Mouse (Mus musculus) forebrain, embryonic 11.5 days (tissue): ENCODE results near the gene Syt16. TPM values are rescaled to one million over a fixed set of nuclear protein-coding genes. Genes with fewer than 3 reads are reported as not detected.
A peak's percentile ranks its signal among the peaks of the same experiment; 100 is the strongest.

ENCODE experiments used
- ATAC-seq: fragments of 200-750 bp; cut with Nextera tagmentation; replicated peaks from 2 replicates; pipeline ENCODE4 v1.8.0; 2017; ENCODE audit warnings: moderate TSS enrichment; ENCODE audit not compliant: low FRiP score
- DNase-seq: peaks from one replicate; pipeline ENCODE4 v3.0.0-alpha.2; 2017; ENCODE audit warnings: low spot score
- H3K27ac ChIP-seq: fragments of 300-500 bp; sonication (generic); 2 replicates; pipeline ENCODE4 v1.5.1; 2014; ENCODE audit warnings: low read depth, low read length
- H3K27me3 ChIP-seq: fragments of 300-500 bp; sonication (generic); 2 replicates; pipeline ENCODE4 v1.6.1; 2014; ENCODE audit warnings: mild to moderate bottlenecking, low read length, mixed read lengths; ENCODE audit not compliant: control insufficient read depth, insufficient read depth
- H3K36me3 ChIP-seq: fragments of 300-500 bp; sonication (generic); 2 replicates; pipeline ENCODE4 v1.6.1; 2014; ENCODE audit warnings: mild to moderate bottlenecking, low read length, moderate library complexity, mixed read lengths; ENCODE audit not compliant: control insufficient read depth, insufficient read depth
- H3K4me1 ChIP-seq: fragments of 300-500 bp; sonication (generic); replicated peaks from 2 replicates; pipeline ENCODE4 v1.6.1; 2014; ENCODE audit warnings: low read length, mixed read lengths; ENCODE audit not compliant: control insufficient read depth, insufficient read depth
- H3K4me2 ChIP-seq: fragments of 300-500 bp; sonication (generic); 2 replicates; pipeline ENCODE4 v1.6.1; 2014; ENCODE audit warnings: low read depth, mild to moderate bottlenecking, low read length, moderate library complexity, mixed read lengths; ENCODE audit not compliant: severe bottlenecking
- H3K4me3 ChIP-seq: fragments of 300-500 bp; sonication (generic); 2 replicates; pipeline ENCODE4 v1.5.1; 2014; ENCODE audit warnings: low read depth, low read length
- H3K9ac ChIP-seq: fragments of 300-500 bp; sonication (generic); 2 replicates; pipeline ENCODE4 v1.6.1; 2014; ENCODE audit warnings: low read length
- H3K9me3 ChIP-seq: fragments of 300-500 bp; sonication (generic); 2 replicates; pipeline ENCODE4 v1.6.1; 2016; ENCODE audit warnings: low read length, mixed read lengths; ENCODE audit not compliant: control insufficient read depth
- WGBS: fragments of 180-500 bp; shearing (Covaris S2); extraction: QIAGEN DNeasy Blood & Tissue Kit; methylation state at CpG from one replicate; pipeline ENCODE4 v1.1.7; 2014; 5-methylcytosine and 5-hydroxymethylcytosine counted together
- polyA plus RNA-seq: library from polyadenylated mRNA; unstranded; fragments of >200 nt; fragmentation: Nextera tagmentation; extraction: Ambion mirVana; gene quantifications from 2 replicates; pipeline ENCODE4 v1.2.1, GENCODE M21; 2014

The Syt16 gene
- 4.8 and 4.9 TPM in 2 replicates for polyA plus RNA-seq

DNA sequence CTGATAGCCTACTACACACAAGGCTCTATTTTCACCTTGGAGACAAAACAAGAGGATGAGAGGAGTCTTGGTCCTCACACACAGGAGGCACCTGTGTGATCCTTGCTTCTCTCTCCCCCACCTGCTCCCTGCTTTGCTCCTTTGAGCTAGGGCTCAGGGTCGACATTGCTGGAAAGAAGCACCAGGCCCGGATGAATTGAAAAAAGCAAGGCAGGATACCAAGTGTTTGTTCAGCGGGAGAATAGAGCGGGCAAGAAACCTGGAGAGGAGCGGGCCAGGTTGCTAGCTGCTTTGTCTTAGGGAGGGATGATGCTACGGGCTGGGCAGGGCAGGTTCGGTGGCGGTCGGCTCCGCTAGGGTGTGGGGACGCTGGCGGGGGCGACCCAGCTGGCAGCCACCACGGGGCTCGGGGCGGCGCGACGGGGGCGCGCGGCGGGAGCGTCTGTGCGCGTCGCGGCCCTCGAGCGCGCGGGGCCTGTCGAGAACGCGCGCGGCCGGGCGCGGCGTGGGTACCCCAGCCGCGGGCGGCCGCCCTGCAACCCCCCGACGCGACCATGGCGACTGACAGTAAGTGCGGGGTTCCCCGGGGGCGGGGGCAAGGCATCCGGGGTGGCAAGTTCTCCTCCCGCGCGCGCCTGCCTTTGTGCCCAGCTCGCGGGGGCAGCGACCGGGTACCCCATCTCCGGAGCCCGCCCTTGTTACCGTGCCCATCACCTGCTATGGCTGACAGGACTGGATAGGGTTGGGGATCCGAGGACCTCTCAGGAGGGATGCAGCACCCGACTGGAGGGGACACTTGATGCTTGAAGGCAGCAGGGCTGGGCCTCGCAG is at the start of gene Syt16:
Gene Syt16 (plus strand): TSS at position 365 of the 831 bp plus-strand sequence.
- under 1% methylated on average over 30 of the region's 67 CpGs for WGBS
- no peaks in the 10 kb centered on the region for H3K9me3 ChIP-seq
- H3K9ac ChIP-seq: peak within 1 kb of the TSS; percentile 69
- 0 out of 2 replicates have a peak, but pooled peaks cover 3% of the 10 kb centered on the region for H3K4me1 ChIP-seq
- ATAC-seq (peak; percentile 74), DNase-seq (peak; percentile 71)
- peak within 1 kb of the TSS; percentile 82 for H3K4me2 ChIP-seq
- peak within 1 kb of the TSS; percentile 54 for H3K4me3 ChIP-seq
- H3K36me3 ChIP-seq: no peaks in the 10 kb centered on the region
- no peak within 1 kb of the TSS for H3K27ac ChIP-seq
- H3K27me3 ChIP-seq: peaks cover 8% of the 10 kb centered on the region; the same call in 1 of the 2 replicates

DNA sequence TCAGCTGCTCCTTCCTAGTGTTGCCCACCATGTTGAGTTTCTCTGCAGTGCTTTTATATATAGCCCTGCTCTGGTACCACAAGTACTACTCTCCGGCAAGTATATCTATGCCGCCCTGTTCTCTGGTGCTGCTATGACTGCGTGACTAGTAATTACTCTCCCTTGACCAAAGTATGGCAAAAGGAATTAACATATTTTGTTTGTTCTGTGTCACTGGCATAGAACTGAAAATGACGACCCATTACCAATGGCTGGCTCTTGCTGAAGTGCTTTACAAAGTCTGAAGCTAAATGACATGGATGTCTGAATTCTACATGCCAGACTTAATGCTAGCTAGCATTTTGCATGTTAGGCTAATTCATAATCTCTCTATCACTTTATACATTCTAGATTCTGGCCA is 49.0 kb upstream of the Syt16 start:
- H3K9ac ChIP-seq: no peak overlapping the region
- no peaks in the 10 kb centered on the region; the same call in 1 of the 2 replicates for H3K27me3 ChIP-seq
- no peak for DNase-seq
- no peak overlapping the region for H3K4me3 ChIP-seq
- H3K27ac ChIP-seq: no peak overlapping the region
- H3K4me1 ChIP-seq: peaks cover 7% of the 10 kb centered on the region; the same call in 1 of the 2 replicates
- no peak overlapping the region for H3K4me2 ChIP-seq
- H3K36me3 ChIP-seq: peaks cover 2% of the 10 kb centered on the region; the same call in 1 of the 2 replicates
- ATAC-seq: no peak
- WGBS: 88% methylated on average over 4 of the region's 4 CpGs
- no peaks in the 10 kb centered on the region for H3K9me3 ChIP-seq

DNA sequence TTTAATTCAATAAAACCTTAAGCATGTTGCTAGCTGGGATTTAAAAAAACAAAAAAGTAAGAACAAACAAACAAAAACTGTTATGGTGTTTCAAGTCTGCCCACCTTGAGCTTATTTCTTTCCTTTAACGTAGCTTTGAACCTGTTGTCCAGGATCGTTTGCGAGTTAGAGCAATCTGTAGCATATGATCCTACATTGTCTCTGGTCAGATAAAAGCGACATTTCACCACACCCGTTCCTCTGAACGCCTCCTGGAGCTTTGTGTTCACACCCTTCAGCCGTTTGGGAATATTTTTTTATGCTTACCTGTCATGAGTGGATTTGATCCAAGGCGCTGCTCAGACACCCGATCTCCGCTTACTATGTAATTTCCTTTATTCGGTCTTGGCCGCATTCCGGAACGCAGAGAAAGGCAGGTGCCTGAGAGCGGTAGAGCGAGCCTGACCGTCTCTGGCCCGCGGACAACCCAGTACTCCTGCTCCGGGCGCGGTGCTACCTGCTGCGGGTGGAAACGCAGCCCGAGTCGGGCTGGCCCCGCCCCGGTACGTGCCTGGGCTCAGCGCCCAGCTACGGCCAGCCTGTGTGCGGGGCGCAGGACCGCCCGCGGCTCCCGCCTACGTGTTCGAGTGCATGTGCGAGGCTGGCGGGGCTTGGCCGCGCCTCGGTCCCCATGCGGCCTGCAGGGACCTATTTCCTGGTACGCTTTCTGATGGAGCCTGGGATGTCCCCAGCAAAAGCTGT is 48.0 kb upstream of the Syt16 start:
- ATAC-seq (peak; percentile 92), DNase-seq (peak; percentile 81)
- 6% methylated on average over 46 of the region's 46 CpGs for WGBS
- H3K36me3 ChIP-seq: peaks cover 2% of the 10 kb centered on the region; the same call in 1 of the 2 replicates
- no peaks in the 10 kb centered on the region for H3K9me3 ChIP-seq
- H3K4me1 ChIP-seq: peaks cover 7% of the 10 kb centered on the region; the same call in 1 of the 2 replicates
- H3K4me2 ChIP-seq: peak overlapping the region; percentile 77
- peak overlapping the region; percentile 34 for H3K4me3 ChIP-seq
- H3K9ac ChIP-seq: peak overlapping the region; percentile 59
- H3K27me3 ChIP-seq: no peaks in the 10 kb centered on the region; the same call in 1 of the 2 replicates
- no peak overlapping the region for H3K27ac ChIP-seq

DNA sequence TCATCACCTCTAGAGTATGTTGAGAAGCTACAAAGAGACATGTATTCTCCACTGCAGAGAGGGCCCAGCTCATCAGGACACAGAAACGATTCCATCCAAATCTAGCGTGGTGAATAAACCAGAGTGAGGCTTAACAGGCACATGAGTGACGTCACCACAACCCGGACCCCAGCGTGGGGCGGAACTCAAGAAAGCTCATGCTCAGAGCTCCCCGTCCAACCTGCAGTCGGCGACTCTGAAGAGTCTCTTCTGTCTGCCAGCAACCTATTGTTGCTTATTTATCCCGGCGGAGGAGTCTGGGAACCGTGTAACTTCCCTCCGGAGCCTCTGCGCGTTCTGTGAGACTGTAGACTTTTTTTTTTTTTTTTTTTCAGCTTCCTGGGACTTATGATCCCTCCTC is 44.6 kb upstream of the Syt16 start:
- H3K27me3 ChIP-seq: no peaks in the 10 kb centered on the region
- H3K9ac ChIP-seq: peak overlapping the region; percentile 48
- H3K9me3 ChIP-seq: no peaks in the 10 kb centered on the region
- H3K4me3 ChIP-seq: peak overlapping the region; percentile 22
- H3K27ac ChIP-seq: no peak overlapping the region
- peak; percentile 73 for DNase-seq
- H3K4me2 ChIP-seq: peak overlapping the region; percentile 58
- WGBS: 9% methylated on average over 15 of the region's 15 CpGs
- H3K4me1 ChIP-seq: peaks cover 7% of the 10 kb centered on the region; the same call in 1 of the 2 replicates
- no peaks in the 10 kb centered on the region for H3K36me3 ChIP-seq
- ATAC-seq: peak; percentile 54

DNA sequence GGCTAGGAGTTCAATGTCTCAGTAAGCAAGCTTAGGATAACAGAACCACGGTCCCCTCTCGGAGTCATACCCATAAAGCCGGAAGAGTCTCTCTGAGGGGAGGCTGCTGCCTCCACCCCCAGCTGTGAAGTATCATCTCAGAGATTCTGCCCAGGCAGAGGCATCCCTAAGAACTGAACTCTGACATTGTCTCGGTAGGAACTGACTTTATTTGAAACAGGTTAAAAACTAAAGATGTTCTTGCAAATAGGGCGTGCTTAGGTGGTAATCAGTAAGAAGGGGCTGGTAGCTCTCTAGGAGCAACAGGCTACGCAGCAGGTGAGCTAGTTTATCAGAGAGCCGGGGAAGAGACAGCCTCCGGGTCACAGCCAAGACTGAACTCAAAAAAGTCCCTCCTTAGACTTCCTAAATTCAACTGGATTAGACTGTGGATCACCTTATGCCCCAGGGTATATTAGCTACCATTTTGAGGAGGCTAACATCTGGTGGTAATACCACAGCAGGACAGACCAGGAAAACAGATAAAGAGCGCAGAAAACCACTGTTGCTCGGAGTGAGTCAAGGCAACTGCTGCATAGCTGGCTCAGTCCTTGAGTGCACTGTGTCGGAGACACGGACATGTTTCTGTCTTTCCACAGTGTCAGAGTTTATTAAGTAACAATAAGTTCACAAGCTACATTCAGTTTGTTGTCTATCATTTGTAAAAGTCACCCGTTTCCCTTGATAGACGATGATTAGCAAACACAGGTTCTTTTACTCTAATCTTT is 43.9 kb upstream of the Syt16 start:
- DNase-seq (no peak), ATAC-seq (no peak)
- no peaks in the 10 kb centered on the region for H3K36me3 ChIP-seq
- no peak overlapping the region for H3K27ac ChIP-seq
- no peak overlapping the region; the same call in 1 of the 2 replicates for H3K9ac ChIP-seq
- H3K4me3 ChIP-seq: peak overlapping the region; percentile 22; the same call in 1 of the 2 replicates
- H3K9me3 ChIP-seq: no peaks in the 10 kb centered on the region
- peaks cover 7% of the 10 kb centered on the region; the same call in 1 of the 2 replicates for H3K4me1 ChIP-seq
- H3K4me2 ChIP-seq: peak overlapping the region; percentile 58
- 50% methylated on average over 14 of the region's 14 CpGs for WGBS
- H3K27me3 ChIP-seq: no peaks in the 10 kb centered on the region

DNA sequence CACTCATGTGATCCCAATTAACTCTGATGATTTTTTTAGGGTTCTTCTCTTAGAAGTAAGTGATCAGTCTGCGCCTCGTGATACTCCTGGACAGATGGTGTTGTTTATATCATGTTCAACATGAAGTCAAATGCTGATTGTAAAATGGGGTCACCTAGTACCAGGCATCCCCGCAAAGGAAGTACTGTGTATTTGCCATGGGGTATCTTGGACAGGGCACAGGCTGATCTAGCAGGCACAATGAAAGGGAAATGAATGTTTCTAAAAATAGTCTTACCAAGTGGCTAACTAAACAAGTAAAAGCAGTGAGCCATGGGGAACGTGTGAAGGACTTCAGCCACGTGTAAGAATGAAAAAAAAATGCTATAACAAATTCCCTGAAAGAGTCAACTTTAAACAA is 42.7 kb upstream of the Syt16 start:
- H3K4me1 ChIP-seq: peaks cover under 1% of the 10 kb centered on the region; the same call in 1 of the 2 replicates
- H3K4me2 ChIP-seq: no peak overlapping the region
- no peak overlapping the region for H3K9ac ChIP-seq
- H3K27ac ChIP-seq: no peak overlapping the region
- no peak for DNase-seq
- 87% methylated on average over 5 of the region's 5 CpGs for WGBS
- H3K27me3 ChIP-seq: no peaks in the 10 kb centered on the region
- ATAC-seq: no peak
- no peaks in the 10 kb centered on the region for H3K36me3 ChIP-seq
- H3K4me3 ChIP-seq: no peak overlapping the region
- H3K9me3 ChIP-seq: no peaks in the 10 kb centered on the region

DNA sequence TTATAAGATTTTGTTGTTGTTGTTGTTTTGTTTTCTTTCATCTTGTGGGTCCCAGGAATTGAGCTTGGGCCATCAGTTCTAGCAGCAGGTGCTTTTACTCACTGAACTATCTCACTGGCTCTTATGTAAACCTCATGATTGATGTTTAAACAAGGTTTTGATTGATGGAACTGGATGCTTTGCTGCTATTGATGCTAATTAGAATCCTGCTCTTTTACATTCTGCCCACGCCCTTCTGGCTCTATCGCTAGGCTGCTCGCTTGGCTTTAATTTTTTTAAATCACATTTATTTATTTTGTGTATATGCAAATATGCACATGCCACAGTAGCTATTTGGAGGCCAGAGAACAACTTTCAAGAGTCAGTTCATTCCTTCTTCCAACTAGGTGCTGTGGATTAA is 39.8 kb upstream of the Syt16 start:
- Histone ChIP-seq H3K4me2 (no peak overlapping the region), H3K4me3 (no peak overlapping the region), H3K27me3 (no peaks in the 10 kb centered on the region), H3K27ac (no peak overlapping the region), H3K9me3 (no peaks in the 10 kb centered on the region), H3K36me3 (no peaks in the 10 kb centered on the region), H3K9ac (no peak overlapping the region), H3K4me1 (no peaks in the 10 kb centered on the region; the same call in 1 of the 2 replicates)
- DNase-seq (no peak), ATAC-seq (no peak)
- 92% methylated on average over 3 of the region's 3 CpGs for WGBS

DNA sequence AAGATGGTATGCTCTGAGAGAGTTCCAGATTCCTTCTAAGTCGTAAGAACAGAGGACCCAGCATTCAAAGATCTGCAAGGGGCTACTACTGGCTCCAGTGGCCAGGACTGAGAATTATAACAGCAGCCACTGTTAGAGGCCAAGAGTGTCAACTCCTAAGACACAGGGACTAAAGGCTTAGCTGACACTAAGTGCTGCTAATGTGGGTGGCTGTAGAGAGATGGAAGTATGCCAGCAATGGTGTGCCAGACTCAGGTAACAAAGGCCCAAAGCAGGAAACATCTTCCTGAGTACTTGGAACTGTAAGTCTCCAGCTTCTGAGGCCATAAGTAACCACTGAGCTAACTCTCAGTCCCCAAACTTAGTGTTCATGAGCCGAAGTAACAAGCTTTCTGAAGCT is 38.6 kb upstream of the Syt16 start:
- H3K4me2 ChIP-seq: no peak overlapping the region
- no peak overlapping the region for H3K27ac ChIP-seq
- ATAC-seq (no peak), DNase-seq (no peak)
- no peaks in the 10 kb centered on the region for H3K36me3 ChIP-seq
- no peak overlapping the region for H3K4me3 ChIP-seq
- H3K9ac ChIP-seq: no peak overlapping the region
- 87% methylated on average over 2 of the region's 2 CpGs for WGBS
- no peaks in the 10 kb centered on the region for H3K9me3 ChIP-seq
- H3K27me3 ChIP-seq: no peaks in the 10 kb centered on the region
- no peaks in the 10 kb centered on the region for H3K4me1 ChIP-seq
